Mouse (Mus musculus) retina, postnatal 1 day (tissue): ENCODE measurements around the gene Krt80.

Experiments used
- DNase-seq: peaks from one replicate; pipeline ENCODE4 v3.0.0-alpha.2; 2012

Krt80 gene

DNA sequence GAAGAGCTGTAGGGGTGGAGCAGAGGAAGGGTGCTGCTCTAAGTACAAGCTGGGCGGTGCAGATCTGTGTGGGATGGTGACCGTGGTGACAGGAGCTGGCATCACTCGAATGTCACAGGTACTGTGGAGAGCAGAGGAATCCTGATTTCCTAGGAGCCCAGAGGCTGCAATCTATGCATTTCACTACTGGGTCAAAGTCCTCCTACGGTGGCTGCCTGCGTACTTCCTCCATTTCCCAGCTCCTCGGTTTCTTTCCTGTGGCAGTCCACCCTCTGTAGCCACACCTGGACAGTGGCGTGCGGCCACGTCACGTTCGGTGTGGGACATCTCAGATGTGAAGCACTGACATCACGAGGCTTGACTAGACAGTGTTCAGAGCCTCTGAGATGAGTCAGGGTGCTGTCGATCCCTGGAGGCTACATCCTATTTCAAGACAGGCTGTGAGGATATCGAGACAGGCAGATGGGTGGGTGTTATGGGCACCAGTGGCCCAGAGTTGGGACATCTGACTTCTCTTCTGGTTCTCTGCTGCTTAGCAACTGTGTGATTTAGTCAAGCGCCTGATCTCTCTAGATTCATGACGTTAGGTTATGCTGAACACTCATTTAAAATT is 3.4 kb upstream of the Krt80 start:
- DNase-seq, result no peak

DNA sequence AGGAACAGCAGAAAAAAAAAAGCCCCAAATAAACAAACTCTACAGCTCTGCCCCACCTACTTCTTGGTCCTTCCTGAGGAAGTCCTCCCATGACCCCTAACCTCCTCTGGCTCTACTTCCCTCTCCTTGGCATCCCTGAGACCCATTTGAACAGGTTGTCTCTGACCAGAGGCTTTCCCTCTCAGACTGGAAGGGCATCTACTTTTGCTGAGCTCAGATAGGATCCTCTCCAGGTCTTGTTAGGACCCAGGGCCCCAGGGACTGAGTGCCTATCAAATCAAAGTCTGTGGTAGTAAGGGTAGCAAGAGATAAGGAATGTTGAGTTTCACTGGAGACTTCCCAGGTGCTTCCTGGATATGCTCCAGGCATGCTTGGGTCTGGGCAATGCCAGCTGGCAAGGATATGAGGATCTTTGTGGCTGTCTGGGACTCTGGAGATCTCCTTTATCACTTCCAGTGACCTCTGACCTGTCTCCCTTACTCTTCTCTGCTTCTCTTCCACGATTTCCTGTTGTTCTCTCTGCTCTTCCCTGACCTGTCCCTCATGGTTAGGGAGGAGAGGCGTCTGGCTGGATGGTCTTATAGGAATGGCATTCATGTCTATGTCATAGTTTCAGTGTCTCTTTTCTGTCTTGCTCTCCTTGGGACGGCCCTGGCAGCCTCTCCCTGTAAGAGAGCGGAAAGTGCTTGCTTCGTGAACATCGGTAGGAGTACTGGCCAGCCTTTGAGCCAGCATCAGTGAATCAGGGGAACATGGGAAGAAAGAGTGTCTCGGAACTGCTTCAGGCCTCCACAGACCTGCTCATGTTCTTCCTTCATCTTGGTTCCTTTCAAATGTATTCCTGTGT is 2.4 kb upstream of the Krt80 start:
- DNase-seq, result no peak

DNA sequence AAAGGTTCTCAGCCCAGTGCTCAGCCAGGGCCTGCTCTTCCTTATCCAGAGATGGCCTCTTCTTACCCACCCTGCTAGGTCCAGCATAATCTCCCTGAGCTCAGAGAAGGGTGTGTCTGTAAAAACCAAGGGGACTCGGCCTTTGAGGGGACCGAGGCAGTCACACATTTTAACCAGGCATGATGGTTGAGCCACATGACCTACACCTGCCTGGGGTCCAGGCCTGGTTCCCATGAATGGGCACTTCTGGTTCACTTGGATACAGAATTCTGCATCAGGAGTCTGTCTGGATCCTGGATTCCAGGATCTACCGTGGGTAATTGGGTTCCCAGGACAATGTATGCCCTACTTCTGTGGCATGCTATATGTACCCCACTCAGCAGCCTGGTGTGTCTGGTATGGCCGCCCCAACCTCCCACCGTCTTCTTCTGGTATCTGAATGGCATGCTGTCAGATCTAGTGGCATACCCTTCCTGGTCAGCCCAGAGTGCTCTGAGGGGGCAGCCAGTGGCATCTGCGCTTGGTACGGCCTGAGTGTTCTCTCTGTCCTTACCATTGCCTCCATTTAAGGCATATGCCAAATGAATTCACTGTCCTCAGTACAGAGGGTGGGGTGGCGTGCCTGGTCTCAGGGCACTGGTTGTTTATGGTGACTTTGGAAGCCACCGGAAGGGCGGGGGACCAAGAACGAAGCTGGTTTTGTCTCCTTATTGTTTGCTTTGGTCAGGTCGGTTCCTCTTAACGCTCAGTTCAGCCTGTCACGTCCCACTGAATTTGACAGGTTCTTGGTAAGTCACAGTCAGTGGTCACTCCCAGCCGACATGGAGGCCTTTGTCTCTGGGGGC is 1.4 kb upstream of the Krt80 start:
- DNase-seq, result no peak

DNA sequence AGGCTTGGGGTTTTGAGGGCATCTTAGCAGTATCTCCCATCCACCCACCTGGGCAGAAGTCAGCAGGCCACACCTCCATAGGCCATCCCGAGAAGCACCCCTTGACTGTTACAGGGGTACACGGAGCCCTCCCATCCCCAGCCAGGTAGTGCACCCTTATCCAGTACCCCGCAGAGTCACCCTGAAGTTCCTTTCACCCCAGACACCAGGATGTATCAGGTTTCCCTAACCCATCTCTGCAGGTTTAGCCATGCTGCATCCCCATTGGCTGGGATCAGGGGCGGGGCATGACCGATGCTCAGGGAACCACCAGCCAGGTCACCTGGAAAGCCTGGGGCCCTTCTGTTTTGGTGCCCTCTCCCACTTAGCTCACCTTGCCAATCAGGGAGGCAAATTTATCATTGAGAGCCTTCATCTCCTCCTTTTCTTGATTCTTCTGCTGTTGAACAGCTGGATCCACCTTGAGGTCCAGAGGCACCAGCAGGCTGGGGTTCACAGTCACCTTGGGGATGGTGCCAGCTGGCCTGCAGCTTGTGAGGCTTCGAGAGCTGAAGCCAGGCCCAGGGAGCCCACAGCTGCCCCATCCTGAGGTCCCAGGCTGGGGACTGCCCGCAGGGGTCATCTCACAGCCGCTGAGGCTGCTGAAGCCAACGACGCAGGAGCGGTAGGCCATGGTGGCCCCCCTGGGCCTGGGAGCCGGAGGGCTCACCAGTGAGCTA is 421 bp downstream of the Krt80 start:
- no peak for DNase-seq

DNA sequence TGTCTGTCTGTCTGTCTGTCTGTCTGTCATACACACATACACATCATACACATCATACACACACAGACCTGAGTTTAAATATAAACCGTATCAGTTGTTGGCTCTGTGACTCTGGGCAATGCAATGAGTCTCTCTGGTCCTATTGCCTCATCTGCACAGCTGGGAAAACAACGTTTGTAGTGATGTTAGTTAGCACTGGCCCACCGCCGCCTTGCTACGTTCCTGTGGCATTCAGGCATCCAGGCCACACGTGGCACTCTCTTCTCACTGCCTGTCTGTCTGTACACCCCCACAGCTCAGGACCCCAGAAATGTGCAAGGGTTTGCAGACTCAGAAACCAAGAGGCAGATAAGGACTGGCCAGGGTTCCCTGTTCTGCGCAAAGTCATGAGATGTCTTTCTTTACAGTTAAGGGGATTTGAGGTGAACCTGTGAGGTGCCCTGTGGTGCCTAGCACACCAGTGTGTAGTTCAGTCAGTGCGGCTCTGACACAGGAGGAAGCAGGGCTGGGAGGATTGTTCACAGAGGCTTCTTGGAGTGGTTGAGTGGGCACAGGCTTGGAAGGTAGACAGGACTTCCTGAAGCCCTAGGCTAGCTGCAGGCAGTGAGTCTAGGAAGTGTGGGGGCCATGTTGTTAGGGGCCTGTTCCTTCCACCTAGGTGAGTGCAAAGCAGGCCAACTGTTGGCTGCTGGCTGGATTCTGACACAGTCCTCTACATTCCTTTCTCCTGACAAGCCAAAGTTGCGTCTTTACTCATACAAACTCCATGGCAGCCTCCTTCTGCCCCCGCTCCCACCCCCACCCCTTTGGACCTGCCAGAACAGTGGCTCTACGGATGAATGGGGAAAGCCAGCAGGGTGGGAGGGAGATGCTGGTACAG is 1.2 kb downstream of the Krt80 start:
- no peak for DNase-seq

DNA sequence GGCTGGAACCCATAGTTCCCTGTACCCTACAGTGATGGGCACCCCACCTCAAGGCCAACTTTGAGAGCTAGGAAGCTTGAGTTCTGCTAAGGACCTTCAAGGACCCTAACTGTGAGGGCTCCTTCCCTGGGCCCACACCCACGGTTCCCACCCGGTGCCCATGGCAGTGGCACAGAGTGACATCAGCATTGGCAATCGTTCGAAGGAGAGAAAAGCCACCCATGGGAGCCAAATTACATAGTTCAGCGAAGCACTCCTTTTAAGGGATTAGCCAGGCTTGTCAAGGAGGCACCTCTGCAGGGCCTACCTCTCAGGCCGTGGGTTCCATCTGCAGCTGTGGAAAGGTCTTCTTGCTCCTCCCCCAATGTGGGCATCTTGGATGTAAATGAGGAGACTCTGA is 1.9 kb downstream of the Krt80 start:
- DNase-seq, result no peak

DNA sequence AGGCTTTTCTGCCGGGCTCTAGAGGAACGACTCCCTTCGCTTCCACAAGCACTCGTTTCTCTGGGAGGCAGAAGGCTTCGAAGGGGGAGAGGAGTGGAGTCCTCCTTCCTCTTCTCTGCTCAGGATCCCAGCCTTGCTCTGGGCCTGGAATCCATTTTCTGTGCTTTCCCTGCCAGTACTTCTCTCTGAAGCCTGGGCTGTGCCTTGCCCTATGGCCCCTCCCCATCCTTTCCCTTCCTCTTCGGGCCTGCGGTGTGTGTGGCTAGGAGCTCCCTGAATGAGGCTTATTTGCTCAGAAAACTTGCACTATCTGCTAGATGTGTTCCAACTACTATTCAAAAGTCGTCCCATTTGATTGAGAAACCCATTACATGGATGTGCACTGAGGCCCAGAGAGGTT is 2.5 kb downstream of the Krt80 start:
- DNase-seq, result no peak

DNA sequence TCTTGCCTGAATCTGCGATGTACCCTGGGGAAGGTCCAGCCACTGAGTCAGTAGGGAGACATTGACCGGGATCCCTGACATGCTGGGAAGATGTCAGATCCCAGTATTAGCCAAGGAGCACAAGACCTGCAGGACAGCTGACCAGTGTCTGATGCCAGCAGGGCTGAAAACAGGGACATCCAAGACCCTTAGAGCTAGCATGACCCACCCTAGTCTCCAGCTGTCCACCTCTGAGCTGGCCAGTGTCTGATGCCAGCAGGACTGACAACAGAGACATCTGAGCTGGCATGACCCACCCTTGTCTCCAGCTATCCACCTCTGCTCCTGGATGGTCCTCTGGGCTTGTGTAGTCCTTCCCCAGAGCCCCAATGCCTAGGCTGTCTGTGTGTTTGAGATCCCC is 3.0 kb downstream of the Krt80 start:
- no peak for DNase-seq

DNA sequence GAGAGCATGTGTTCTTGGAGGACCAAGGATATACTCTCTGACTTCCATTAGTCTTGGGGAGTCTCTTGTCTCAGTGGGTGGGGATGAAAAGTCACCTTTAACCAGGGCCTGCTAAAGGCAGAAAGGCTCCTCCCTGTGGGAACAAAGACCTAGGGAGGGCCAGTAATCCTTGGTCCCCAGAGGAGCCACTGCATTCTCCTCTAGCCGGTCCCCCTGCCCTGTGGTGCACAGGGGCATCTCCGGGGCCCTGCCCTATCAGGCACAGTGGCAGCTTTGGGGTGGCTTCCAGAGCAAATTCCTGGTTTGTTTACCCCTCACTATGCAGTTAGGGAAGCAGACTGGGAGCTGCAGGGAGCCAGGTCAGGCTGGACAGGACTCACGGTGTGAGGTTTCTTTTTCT is 3.5 kb downstream of the Krt80 start:
- DNase-seq, result no peak

DNA sequence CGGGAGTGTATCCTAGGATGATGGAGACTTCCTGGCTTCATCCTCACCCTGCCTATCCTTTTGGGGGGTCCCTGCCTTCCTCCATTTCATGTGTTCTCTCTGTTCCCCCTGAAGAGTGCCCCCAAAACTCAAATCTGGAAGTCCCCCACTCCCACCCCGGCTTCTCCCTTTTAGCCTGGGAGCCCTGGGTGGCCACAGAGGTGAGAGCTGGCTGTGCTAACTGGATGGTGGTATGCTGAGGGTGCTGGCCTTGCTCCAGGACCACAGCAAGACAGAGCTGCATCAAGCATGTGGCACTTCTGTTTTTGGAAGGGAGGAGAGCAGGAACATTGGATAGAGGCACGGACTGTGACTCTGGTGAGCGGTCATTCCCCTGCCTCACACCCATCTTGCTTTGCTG is 4.2 kb downstream of the Krt80 start:
- no peak for DNase-seq

DNA sequence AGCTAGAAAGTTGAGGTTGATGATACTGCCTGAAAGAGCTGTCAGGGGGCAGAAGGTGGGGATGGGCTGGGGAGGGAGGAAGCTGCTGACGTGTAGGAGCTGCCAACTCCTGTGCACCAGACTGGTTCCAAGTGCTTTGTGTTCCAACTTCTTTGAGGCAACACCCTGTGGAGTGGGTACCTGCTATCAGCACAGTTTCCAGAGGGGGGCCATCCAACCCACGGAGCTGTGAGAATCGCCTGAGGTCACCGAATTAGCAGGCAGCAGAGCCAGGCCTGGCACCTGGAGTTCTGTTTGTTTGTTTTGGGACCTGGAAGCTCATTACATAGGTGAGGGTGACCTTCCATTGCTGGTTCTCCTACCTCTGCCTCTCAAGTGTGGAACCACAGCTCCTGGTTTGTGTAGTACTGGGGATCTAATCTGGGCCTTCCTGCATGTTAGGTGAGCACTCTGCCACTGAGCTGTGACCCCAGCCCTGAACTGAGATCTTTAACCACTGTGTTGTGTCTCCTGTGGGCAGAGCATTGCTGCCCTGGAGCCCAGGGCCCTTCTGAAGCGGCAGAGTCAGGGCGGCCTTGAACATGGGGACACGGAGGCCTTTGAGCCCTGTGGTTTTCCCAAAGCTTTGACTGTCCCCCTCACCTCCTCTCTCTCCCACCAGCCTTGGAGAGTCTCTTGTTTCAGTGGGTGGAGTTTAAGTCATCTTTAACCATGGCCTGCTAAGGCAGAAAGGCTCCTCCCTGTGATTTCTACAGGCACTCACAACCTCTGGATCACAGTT is 4.9 kb downstream of the Krt80 start:
- no peak for DNase-seq

DNA sequence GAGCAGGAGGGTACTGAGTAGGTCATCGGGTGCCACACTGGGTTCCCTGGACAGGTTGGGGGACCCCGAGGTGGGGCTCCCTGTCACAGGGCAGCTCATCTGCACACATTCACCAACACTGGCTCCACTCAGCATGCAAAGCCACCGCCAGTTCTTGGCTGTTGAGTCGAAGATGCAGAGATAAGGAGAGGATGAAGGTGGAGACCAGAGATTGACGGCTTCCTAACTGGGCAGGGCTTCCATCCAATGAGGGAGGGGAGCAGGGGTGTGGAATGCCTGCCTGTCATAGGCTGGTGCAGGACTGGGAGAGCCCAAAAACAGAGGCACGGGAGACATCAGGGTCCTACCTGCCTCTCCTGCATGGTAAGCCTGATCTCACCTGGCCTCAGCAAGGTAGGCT is 5.5 kb downstream of the Krt80 start:
- no peak for DNase-seq

DNA sequence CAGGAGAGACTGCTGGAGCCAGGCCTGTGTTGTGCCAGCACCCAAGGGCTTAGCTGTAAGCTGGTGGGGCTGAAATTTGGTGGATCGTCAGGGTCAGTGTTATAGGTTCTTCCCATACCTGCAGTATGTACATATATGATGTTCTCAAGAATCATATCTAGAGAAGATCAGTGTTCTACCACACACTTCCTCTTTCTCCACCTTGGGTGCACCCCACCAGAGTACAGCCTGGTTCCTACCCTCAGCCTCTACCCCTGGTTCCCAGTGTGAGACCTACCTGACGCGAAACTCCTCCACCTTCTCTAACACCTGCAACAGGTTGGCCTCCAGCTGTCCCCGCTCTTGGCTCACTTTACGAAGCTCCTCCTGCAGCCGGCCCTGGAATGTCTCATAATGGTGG is 6.0 kb downstream of the Krt80 start:
- DNase-seq, result no peak

DNA sequence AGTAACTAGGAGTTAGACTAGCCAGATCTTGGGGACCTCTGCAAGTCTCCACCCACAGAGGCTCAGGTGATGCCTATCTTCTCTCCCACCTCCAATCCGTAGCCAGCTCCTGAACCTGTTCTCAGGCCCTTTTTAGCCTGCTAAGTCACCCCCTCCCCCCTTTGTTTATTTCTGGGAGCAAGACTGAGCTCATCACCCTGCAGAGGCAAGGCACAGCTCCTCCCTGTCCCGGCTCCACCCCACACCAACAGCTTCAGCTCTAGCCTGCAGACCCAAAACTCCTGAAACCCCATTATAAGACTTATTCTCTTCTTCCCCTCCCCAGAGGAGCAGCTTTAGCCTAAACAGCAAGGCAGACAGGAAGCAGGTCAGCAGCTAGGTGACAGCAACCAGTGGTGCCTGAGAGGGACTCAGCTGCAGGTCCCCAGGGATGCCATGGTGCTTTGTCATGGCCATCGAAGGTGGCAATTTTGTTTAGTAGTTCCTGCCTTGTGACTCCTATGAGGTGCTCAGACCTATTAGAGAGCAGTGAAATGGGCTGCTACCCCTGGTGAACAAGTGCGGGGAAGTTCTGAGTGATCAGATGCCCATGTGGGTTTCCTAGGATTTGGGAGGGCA is 7.5 kb downstream of the Krt80 start:
- DNase-seq, result no peak

DNA sequence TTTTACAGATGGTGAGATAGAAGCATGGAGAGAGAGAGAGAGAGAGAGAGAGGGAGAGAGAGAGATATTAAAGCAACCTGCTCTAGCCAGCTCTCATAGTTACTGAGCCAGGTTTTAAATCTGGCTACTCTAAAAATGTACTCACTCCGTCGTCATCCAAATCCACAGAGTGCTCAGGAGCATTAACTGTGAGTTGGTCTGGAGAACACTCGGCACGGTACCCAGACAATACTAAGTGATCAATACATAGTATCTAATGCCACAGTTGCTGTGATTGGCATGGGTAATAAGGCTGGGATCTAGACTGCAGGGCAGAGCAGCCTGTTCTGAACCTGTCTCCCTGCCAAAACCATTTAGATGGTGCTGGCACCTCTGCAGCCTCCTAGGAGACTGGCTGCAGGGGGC is 14.6 kb downstream of the Krt80 start:
- no peak for DNase-seq

DNA sequence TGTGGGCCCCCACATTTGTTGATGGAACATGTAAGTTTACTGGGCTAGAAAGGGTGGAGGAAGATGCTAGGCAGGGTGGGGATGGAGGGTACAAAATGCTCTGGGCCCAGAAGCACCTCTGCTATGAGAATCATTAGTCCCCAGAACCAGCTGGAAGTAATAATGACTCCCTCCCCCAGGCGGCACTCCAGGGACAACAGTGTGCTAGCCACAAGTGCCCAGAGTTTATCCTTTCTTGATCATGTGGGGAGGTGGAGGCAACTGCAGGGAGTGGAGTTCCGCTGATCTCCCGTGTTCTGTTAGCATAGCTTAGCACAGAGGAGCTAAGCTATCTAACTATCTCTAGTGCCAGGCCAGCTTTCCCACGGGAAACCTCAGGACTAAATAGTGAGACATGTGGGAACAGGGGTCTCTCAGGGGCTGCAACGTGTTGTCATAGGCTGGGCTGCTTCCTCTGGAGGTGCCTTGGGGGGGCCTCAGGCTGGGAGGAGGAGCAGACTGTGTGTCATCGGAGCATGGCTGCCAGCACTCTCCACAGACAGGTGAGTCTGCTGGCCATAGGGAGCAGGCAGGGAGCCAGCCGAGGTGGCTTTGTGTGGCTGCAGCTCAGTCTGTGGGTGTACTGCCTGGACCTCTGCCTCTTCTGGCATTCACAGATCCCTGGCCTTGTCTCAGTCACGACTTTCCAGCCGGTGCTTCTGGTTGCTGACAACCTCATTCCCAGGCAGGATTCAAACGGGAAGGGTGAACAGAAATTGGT is 17.1 kb downstream of the Krt80 start:
- DNase-seq, result no peak

DNA sequence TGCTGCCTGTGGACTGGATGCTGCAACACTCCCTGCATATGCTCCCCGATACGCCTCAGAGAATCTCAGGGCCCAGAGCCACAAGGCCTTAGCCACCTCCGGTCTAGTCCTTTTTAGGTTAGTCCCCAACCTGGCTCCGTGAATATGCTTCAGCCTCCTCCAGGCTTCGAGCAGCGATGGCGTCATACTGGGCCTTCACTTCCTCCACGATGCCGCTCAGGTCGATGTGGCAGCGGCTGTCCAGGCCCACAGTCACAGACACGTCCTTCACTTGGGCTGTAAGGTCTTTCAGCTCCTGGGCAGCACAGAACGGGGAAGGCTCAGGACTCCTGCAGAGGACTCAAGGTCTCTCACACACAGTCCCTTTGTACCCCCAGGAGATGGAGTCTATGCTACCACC is 17.9 kb downstream of the Krt80 start:
- DNase-seq, result no peak

DNA sequence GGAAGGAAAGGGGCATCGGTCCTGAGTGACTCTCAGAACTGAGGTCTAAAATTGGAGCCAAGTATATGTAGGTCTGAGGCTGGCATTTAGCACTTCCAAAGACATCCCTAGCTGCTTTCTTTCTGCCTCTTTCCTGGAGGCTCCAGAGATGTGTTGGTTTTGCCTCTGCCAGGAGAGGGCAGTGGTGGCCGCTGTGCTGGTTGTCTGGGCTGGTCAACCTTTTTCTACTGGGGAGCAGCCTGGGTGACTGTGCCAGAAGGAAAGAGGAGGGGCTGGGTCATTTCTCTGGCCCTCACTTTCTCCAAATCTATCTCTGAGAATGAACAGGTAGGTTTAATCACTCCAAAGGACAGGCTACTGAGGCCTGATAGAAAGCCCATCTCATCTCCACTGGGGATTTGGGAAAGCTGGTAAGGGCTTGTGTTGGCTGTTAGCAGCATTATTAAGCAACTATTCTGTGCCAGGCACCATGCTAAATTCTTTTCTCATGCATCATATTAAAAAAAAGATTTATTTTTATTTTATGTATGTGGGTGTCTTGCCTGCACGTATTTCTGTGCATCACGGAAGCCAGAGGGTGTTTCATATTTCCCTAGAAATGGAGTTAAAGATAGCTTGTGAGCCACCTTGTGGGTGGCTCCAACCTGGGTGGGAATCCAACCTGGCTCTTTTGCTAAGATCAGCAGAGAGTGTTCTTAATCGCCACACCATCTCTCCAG is 28.0 kb downstream of the Krt80 start:
- no peak for DNase-seq

DNA sequence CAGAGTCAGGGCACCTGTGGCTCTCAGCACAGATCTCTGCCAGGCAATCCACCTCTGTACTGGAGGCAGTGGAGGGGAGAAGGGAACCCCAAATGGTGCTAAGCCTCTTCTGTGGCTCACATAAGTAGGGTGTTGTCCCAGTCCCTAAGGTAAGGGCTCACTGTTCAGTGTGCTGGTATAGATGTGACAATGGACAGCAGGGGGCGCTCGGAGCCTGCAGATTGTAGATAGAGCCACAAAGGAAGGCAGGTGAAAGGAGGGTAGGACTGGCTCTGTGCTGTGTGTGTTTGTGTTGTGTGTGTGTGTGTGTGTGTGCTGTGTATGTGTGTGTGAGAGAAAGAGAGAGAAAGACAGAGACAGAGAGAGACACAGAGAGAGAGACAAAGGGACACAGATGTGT is 30.4 kb downstream of the Krt80 start:
- peak; percentile 89 for DNase-seq
